Mouse (Mus musculus): ENCODE measurements around the gene Rhbdf1. TPM values are rescaled to one million over a fixed set of nuclear protein-coding genes. Genes with fewer than 3 reads are reported as not detected.

Gene Rhbdf1
- polyA plus RNA-seq, 1 experiment from 2014 or later = 35.6 TPM

- no peaks in the 10 kb centered on the region for H3K9me3 ChIP-seq (replicated peaks; ENCODE audit: control insufficient read depth, low read length)
- peaks cover 10% of the 10 kb centered on the region; the same call in 1 of the 2 replicates for H3K36me3 ChIP-seq (ENCODE audit: control insufficient read depth, insufficient read depth)
- no peaks in the 10 kb centered on the region for H3K27me3 ChIP-seq (ENCODE audit: control insufficient read depth, insufficient read depth, low read length)
- WGBS = 74% methylated on average over 3 of the region's 3 CpGs
- no peak overlapping the region for H3K9ac ChIP-seq (ENCODE audit: low read length)
- peaks cover 8% of the 10 kb centered on the region; the same call in 1 of the 2 replicates for H3K4me1 ChIP-seq (ENCODE audit: control insufficient read depth, insufficient read depth, low read length)
- H3K4me3 ChIP-seq (ENCODE audit: low read length) = no peak overlapping the region
- no peak overlapping the region for H3K4me2 ChIP-seq (ENCODE audit: low read depth, low read length)
- no peak for ATAC-seq (replicated peaks; ENCODE audit: extremely low read depth, insufficient read depth, low FRiP score)
- H3K27ac ChIP-seq (ENCODE audit: low read length) = peak overlapping the region; percentile 15
Measured at GRCm38 (mm10) chr11:32244064-32244463, 22.0 kb upstream of the Rhbdf1 start.

GRCm38 (mm10) chr11:32243205-32243955 is 21.3 kb upstream of the Rhbdf1 start:
- Histone ChIP-seq H3K27me3 (ENCODE audit: control insufficient read depth, insufficient read depth, low read length) (no peaks in the 10 kb centered on the region), H3K36me3 (ENCODE audit: control insufficient read depth, insufficient read depth) (peaks cover 10% of the 10 kb centered on the region; the same call in 1 of the 2 replicates), H3K4me3 (ENCODE audit: low read length) (no peak overlapping the region), H3K9me3 (replicated peaks; ENCODE audit: control insufficient read depth, low read length) (no peaks in the 10 kb centered on the region), H3K9ac (ENCODE audit: low read length) (no peak overlapping the region), H3K4me2 (ENCODE audit: low read depth, low read length) (no peak overlapping the region), H3K4me1 (ENCODE audit: control insufficient read depth, insufficient read depth, low read length) (peaks cover 8% of the 10 kb centered on the region; the same call in 1 of the 2 replicates), H3K27ac (ENCODE audit: low read length) (peak overlapping the region; percentile 15; the same call in 1 of the 2 replicates)
- WGBS = 49% methylated on average over 7 of the region's 7 CpGs
- no peak; the same call in 1 of the 2 replicates for ATAC-seq (replicated peaks; ENCODE audit: extremely low read depth, insufficient read depth, low FRiP score)

DNA sequence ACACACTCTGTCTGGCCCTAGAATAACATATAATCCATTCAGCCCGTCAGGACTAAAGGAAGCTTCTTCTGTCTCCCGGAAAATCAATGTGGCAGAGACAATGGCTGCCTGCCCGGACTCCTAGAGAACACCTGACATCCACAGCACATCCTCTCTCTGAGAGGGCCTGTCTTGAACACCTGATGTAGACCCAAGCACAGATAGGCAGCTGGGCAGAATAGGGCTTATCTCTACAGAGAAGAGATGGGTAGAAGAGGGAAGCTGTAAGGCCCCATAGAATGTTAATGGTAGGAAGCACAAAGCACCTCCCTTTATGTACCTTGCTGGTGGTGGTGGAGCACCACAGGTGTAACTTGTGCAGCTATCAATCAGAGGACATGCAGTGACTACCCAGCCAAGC is 20.1 kb upstream of the Rhbdf1 start:
- Histone ChIP-seq H3K9ac (ENCODE audit: low read length) (no peak overlapping the region), H3K9me3 (replicated peaks; ENCODE audit: control insufficient read depth, low read length) (no peaks in the 10 kb centered on the region), H3K4me1 (ENCODE audit: control insufficient read depth, insufficient read depth, low read length) (peaks cover 8% of the 10 kb centered on the region; the same call in 1 of the 2 replicates), H3K4me3 (ENCODE audit: low read length) (no peak overlapping the region), H3K4me2 (ENCODE audit: low read depth, low read length) (no peak overlapping the region), H3K36me3 (ENCODE audit: control insufficient read depth, insufficient read depth) (0 out of 2 replicates have a peak, but pooled peaks cover 5% of the 10 kb centered on the region), H3K27ac (ENCODE audit: low read length) (no peak overlapping the region), H3K27me3 (ENCODE audit: control insufficient read depth, insufficient read depth, low read length) (no peaks in the 10 kb centered on the region)
- no peak for ATAC-seq (replicated peaks; ENCODE audit: extremely low read depth, insufficient read depth, low FRiP score)
- 81% methylated on average over 3 of the region's 3 CpGs for WGBS

DNA sequence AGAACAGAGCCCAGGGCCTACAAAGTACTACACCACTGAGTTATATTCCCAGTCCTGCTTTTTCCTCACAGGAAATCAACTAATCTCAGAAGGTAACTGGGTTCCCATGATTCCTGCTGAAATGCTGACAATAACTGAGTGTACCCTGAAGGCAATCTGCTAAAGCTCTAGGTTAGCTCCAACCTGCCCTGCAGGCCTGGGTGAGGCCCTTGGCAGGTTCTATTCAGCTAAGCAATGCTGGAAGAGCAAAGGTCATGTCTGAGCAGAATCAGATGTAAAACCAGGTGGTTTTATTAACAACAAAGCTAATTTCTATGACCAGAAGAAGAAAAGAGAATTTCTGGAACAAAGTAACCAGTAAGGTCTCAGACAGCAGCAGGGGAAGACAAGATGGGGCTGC is 19.3 kb upstream of the Rhbdf1 start:
- Histone ChIP-seq H3K4me1 (ENCODE audit: control insufficient read depth, insufficient read depth, low read length) (peaks cover 10% of the 10 kb centered on the region; the same call in 1 of the 2 replicates), H3K27me3 (ENCODE audit: control insufficient read depth, insufficient read depth, low read length) (no peaks in the 10 kb centered on the region), H3K9me3 (replicated peaks; ENCODE audit: control insufficient read depth, low read length) (no peaks in the 10 kb centered on the region), H3K4me2 (ENCODE audit: low read depth, low read length) (no peak overlapping the region), H3K36me3 (ENCODE audit: control insufficient read depth, insufficient read depth) (0 out of 2 replicates have a peak, but pooled peaks cover 5% of the 10 kb centered on the region), H3K27ac (ENCODE audit: low read length) (no peak overlapping the region), H3K9ac (ENCODE audit: low read length) (no peak overlapping the region), H3K4me3 (ENCODE audit: low read length) (no peak overlapping the region)
- ATAC-seq (replicated peaks; ENCODE audit: extremely low read depth, insufficient read depth, low FRiP score) = no peak

- H3K9ac ChIP-seq (ENCODE audit: low read length) = no peak overlapping the region
- no peaks in the 10 kb centered on the region for H3K9me3 ChIP-seq (replicated peaks; ENCODE audit: control insufficient read depth, low read length)
- H3K4me3 ChIP-seq (ENCODE audit: low read length) = no peak overlapping the region
- 61% methylated on average over 5 of the region's 5 CpGs for whole genome bisulfite sequencing
- peaks cover 13% of the 10 kb centered on the region for H3K4me1 ChIP-seq (ENCODE audit: control insufficient read depth, insufficient read depth, low read length)
- no peaks in the 10 kb centered on the region for H3K27me3 ChIP-seq (ENCODE audit: control insufficient read depth, insufficient read depth, low read length)
- ATAC-seq (replicated peaks; ENCODE audit: extremely low read depth, insufficient read depth, low FRiP score) = no peak
- H3K36me3 ChIP-seq (ENCODE audit: control insufficient read depth, insufficient read depth) = peaks cover 6% of the 10 kb centered on the region; the same call in 1 of the 2 replicates
- no peak overlapping the region for H3K4me2 ChIP-seq (ENCODE audit: low read depth, low read length)
- H3K27ac ChIP-seq (ENCODE audit: low read length) = no peak overlapping the region
Measured at GRCm38 (mm10) chr11:32238093-32238860, 16.2 kb upstream of the Rhbdf1 start.

- ATAC-seq (replicated peaks; ENCODE audit: extremely low read depth, insufficient read depth, low FRiP score) = no peak
- WGBS = 89% methylated on average over 3 of the region's 3 CpGs
- peaks cover 13% of the 10 kb centered on the region for H3K4me1 ChIP-seq (ENCODE audit: control insufficient read depth, insufficient read depth, low read length)
- H3K4me2 ChIP-seq (ENCODE audit: low read depth, low read length) = no peak overlapping the region
- no peak overlapping the region for H3K4me3 ChIP-seq (ENCODE audit: low read length)
- peak overlapping the region; percentile 13; the same call in 1 of the 2 replicates for H3K9ac ChIP-seq (ENCODE audit: low read length)
- H3K9me3 ChIP-seq (replicated peaks; ENCODE audit: control insufficient read depth, low read length) = no peaks in the 10 kb centered on the region
- no peak overlapping the region for H3K27ac ChIP-seq (ENCODE audit: low read length)
- H3K36me3 ChIP-seq (ENCODE audit: control insufficient read depth, insufficient read depth) = peaks cover 9% of the 10 kb centered on the region
- no peaks in the 10 kb centered on the region for H3K27me3 ChIP-seq (ENCODE audit: control insufficient read depth, insufficient read depth, low read length)
Measured at GRCm38 (mm10) chr11:32237411-32237795, 15.3 kb upstream of the Rhbdf1 start.

DNA sequence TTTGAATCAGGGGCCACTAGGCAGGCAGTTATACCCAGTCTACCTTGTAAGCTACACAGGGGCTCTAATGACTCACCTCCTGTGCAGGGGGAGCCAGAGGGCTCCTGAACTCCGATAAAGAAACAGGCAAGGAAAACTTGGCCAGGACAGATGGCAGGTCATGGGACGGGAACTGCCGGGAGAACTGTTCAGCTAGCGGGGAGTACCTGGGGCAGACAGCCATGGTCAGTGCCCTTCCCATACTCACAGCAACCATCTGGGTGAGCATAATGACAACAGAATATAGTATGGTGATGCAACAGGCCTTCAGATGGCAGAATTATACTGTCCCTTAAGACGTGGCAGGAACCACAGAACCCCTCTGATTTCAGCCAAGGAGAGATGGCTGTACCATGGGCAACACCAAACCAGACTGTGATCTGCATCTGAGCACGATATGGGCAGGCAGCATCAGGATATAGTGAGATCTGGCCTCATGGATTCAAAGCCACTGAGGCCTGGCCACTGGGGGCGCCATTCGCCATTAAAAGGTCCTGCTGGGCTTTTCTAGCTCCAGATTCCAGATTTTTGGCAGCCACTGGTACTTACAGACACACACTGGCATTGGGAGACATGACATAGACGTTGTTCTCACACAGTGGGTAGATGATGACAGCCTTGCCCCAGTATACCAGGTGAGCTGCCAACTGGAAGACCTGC is 14.8 kb upstream of the Rhbdf1 start:
- Histone ChIP-seq H3K4me3 (ENCODE audit: low read length) (no peak overlapping the region), H3K9ac (ENCODE audit: low read length) (no peak overlapping the region), H3K27ac (ENCODE audit: low read length) (no peak overlapping the region), H3K27me3 (ENCODE audit: control insufficient read depth, insufficient read depth, low read length) (no peaks in the 10 kb centered on the region), H3K4me1 (ENCODE audit: control insufficient read depth, insufficient read depth, low read length) (peaks cover 13% of the 10 kb centered on the region), H3K9me3 (replicated peaks; ENCODE audit: control insufficient read depth, low read length) (no peaks in the 10 kb centered on the region), H3K4me2 (ENCODE audit: low read depth, low read length) (no peak overlapping the region), H3K36me3 (ENCODE audit: control insufficient read depth, insufficient read depth) (peaks cover 13% of the 10 kb centered on the region)
- ATAC-seq (replicated peaks; ENCODE audit: extremely low read depth, insufficient read depth, low FRiP score) = no peak
- 61% methylated on average over 9 of the region's 9 CpGs for WGBS

- Histone ChIP-seq H3K4me3 (ENCODE audit: low read length) (no peak overlapping the region), H3K27ac (ENCODE audit: low read length) (no peak overlapping the region), H3K36me3 (ENCODE audit: control insufficient read depth, insufficient read depth) (peaks cover 16% of the 10 kb centered on the region), H3K4me2 (ENCODE audit: low read depth, low read length) (no peak overlapping the region), H3K4me1 (ENCODE audit: control insufficient read depth, insufficient read depth, low read length) (peaks cover 13% of the 10 kb centered on the region), H3K9ac (ENCODE audit: low read length) (no peak overlapping the region), H3K9me3 (replicated peaks; ENCODE audit: control insufficient read depth, low read length) (no peaks in the 10 kb centered on the region), H3K27me3 (ENCODE audit: control insufficient read depth, insufficient read depth, low read length) (no peaks in the 10 kb centered on the region)
- WGBS = 56% methylated on average over 2 of the region's 2 CpGs
- no peak for ATAC-seq (replicated peaks; ENCODE audit: extremely low read depth, insufficient read depth, low FRiP score)
Measured at GRCm38 (mm10) chr11:32236132-32236531, 14.0 kb upstream of the Rhbdf1 start.

Data from heart, embryonic 16.5 days (tissue).